Mouse (Mus musculus) effector memory CD4-positive, alpha-beta T cell, adult 5 months (primary cell): ENCODE results near the gene Arhgef33. TPM values are rescaled to one million over a fixed set of nuclear protein-coding genes. Genes with fewer than 3 reads are reported as not detected.

Experiments
- polyA plus RNA-seq: library from polyadenylated mRNA; unstranded; fragments of 100-300 nt; shearing (Covaris generic); gene quantifications from one replicate; pipeline ENCODE4 v1.2.1, GENCODE M21; 2017

Gene Arhgef33
- not detected for polyA plus RNA-seq

GRCm38 (mm10) chr17:80307251-80307650, at the start of gene Arhgef33:
Gene Arhgef33, plus strand, starts transcription at chr17:80307407.

GRCm38 (mm10) chr17:80290074-80290657, 17.0 kb upstream of the Arhgef33 start, which contains the start of the genes Morn2 and Dhx57:
Gene Morn2, plus strand, starts transcription at chr17:80290203.
Gene Dhx57, minus strand, starts transcription at chr17:80290476.

GRCm38 (mm10) chr17:80372989-80373725, 66.0 kb downstream of the Arhgef33 start, which contains the start of gene Gm10190:
Gene Gm10190, minus strand, starts transcription at chr17:80373541.

Other genes starting within 250 kb of the Arhgef33 start
- 52.7 TPM for gene Hnrnpll, start 245.1 kb upstream of the Arhgef33 start, polyA plus RNA-seq
- 11.0 TPM for gene Galm, start 179.9 kb upstream of the Arhgef33 start, polyA plus RNA-seq
- gene Srsf7, start 100.1 kb upstream of the Arhgef33 start, polyA plus RNA-seq: 778 TPM
- not detected for gene Ttc39d, start 99.9 kb upstream of the Arhgef33 start, polyA plus RNA-seq
- 4.3 TPM for gene Gemin6, start 83.0 kb upstream of the Arhgef33 start, polyA plus RNA-seq
- gene Morn2, start 17.2 kb upstream of the Arhgef33 start, polyA plus RNA-seq: 2.2 TPM
- 17.6 TPM for gene Dhx57, start 16.9 kb upstream of the Arhgef33 start, polyA plus RNA-seq
- gene Gm10190, start 66.1 kb downstream of the Arhgef33 start, polyA plus RNA-seq: not detected
- 24.6 TPM for gene Sos1, start 173.0 kb downstream of the Arhgef33 start, polyA plus RNA-seq